Comparison of ENCODE assay signal across 8 mouse cellular contexts in the genomic region with DNA sequence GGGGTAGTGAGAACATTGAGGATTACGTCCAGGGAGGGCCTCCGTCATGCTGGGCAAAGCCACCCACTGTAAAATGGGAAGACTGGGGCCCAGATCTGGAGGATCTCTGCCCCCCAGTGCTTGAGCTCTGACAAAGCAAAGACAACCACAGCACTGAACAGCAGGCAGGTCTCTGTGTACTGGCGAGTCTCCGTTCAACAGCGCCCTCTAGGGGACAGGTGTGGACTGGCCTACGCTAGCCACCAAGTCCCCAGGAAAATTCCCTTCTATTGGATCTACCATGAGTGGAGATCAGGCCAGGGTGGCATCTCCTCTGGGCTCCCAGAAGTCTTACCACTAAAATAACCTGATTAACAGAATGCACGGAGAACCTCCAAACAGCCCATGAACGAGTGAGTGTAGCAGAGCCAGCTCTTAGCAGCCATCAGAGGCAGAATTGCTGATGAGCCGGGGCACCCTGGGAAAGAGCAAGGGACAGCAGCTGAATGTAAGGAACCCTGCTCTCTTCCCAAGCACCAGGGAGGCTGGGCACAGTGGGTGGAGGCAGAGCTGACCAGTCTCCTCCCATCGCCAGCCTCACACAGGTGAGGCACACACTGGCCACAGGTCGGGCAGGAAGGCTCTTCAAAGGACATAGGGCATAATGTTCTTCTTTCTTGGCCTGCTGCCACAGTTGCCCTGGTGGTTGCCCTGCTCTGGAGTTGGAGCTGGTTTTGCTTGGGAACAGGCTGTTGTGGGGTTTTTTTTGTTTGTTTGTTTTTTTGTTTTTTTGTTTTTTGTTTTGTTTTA. TPM values are rescaled to one million over a fixed set of nuclear protein-coding genes. Genes with fewer than 3 reads are reported as not detected.
A peak's percentile ranks its signal among the peaks of the same experiment; 100 is the strongest.
DNase-seq lines count a peak whose midpoint lies in the region; ATAC-seq and TF ChIP-seq lines count a peak whose summit lies in the region.
"Had no signal": no experiment of that assay in that cellular context is flagged by ENCODE, and none has a peak within 500 bp of the region (broad histone marks: within the 10 kb centered on the region; RNA-seq: fewer than 3 reads in every experiment).

No protein-coding gene starts in this region.

- no peaks in the 10 kb centered on the region for H3K9me3 ChIP-seq in intestine, postnatal 0 days (ENCODE audit: control insufficient read depth)
- no peaks in the 10 kb centered on the region for H3K9me3 ChIP-seq in lung, embryonic 14.5 days (ENCODE audit: low read depth, low read length)

- H3K4me1 ChIP-seq in intestine, postnatal 0 days (replicated peaks; ENCODE audit: control insufficient read depth, insufficient read depth, low read length) = no peaks in the 10 kb centered on the region
- no peaks in the 10 kb centered on the region for H3K4me1 ChIP-seq in lung, embryonic 14.5 days (ENCODE audit: insufficient read depth)

- peak; percentile 78 for ATAC-seq in intestine, postnatal 0 days
- no peak for ATAC-seq in lung, embryonic 14.5 days (ENCODE audit: insufficient read depth)

- H3K27ac ChIP-seq in intestine, postnatal 0 days (ENCODE audit: low read depth, low read length) = no peak overlapping the region
- no peak overlapping the region for H3K27ac ChIP-seq in lung, embryonic 14.5 days (ENCODE audit: low read depth)

- no peak overlapping the region for H3K4me3 ChIP-seq in intestine, postnatal 0 days (ENCODE audit: low read depth, low read length)
- no peak overlapping the region for H3K4me3 ChIP-seq in lung, embryonic 14.5 days (ENCODE audit: low read depth, low read length)
- H3K4me3 ChIP-seq: erythroblast, embryonic 14.5 days had no signal

- TF ChIP-seq CTCF in intestine, postnatal 0 days (IDR thresholded peaks at IDR 0.05; ENCODE audit: low read depth) = peak; percentile 89
- TF ChIP-seq CTCF in lung, embryonic 14.5 days (IDR thresholded peaks at IDR 0.05; ENCODE audit: low read depth) = peak; percentile 79

- DNase-seq in left cerebral cortex, adult 18-20 months (ENCODE audit: low spot score in 2 of 2) = peak; percentile 15 to 45
- DNase-seq in left cerebral cortex, postnatal 10 days (ENCODE audit: extremely low spot score in 1 of 2, low spot score in 2 of 2) = no peak
- peak; percentile 10 for DNase-seq in T-cell, adult 2 months (ENCODE audit: low spot score)
- DNase-seq in cerebellum, adult 8-10 months = peak; percentile 12
- peak; percentile 69 for DNase-seq in lung, embryonic 14.5 days
- peak; percentile 18 for DNase-seq in testis, postnatal 14 days (ENCODE audit: low spot score)

- H3K36me3 ChIP-seq in intestine, postnatal 0 days (ENCODE audit: control insufficient read depth, insufficient read depth) = no peaks in the 10 kb centered on the region
- no peaks in the 10 kb centered on the region for H3K36me3 ChIP-seq in lung, embryonic 14.5 days (ENCODE audit: insufficient read depth)

- no peak overlapping the region for H3K9ac ChIP-seq in intestine, postnatal 0 days (ENCODE audit: low read depth, low read length)
- H3K9ac ChIP-seq in lung, embryonic 14.5 days = no peak overlapping the region

- no peaks in the 10 kb centered on the region for H3K27me3 ChIP-seq in intestine, postnatal 0 days (replicated peaks; ENCODE audit: control insufficient read depth, insufficient read depth, low read length)
- no peaks in the 10 kb centered on the region for H3K27me3 ChIP-seq in lung, embryonic 14.5 days (ENCODE audit: insufficient read depth, low read length)

- intact Hi-C loops in left cerebral cortex, postnatal 10 days (cut with DNase I) = no loop called here

- H3K4me2 ChIP-seq in intestine, postnatal 0 days (replicated peaks; ENCODE audit: low read depth) = no peak overlapping the region
- H3K4me2 ChIP-seq in lung, embryonic 14.5 days = no peak overlapping the region

- 30% methylated on average over 11 of the region's 11 CpGs for WGBS in intestine, postnatal 0 days
- 33% methylated on average over 11 of the region's 11 CpGs for WGBS in lung, embryonic 14.5 days

RNA-seq across cellular contexts. Expression of a gene that starts 16.5 kb away (rescaled TPM):
- not detected for total RNA-seq in left cerebral cortex, adult 18-20 months (2021)
- total RNA-seq in left cerebral cortex, postnatal 10 days (2021) = not detected
- polyA plus RNA-seq in intestine, postnatal 0 days (2015; fragmentation: Nextera tagmentation; extraction: Ambion mirVana) = 0.10 TPM in 1 of 2 replicates, not detected in the other
- not detected in 2 replicates for polyA plus RNA-seq in lung, embryonic 14.5 days (2014; fragmentation: Nextera tagmentation; extraction: Ambion mirVana)
- polyA plus RNA-seq: erythroblast, embryonic 14.5 days had no signal

RNA-seq across cellular contexts. Expression of a gene that starts 33.4 kb away (rescaled TPM):
- total RNA-seq in left cerebral cortex, adult 18-20 months (2021) = not detected
- total RNA-seq in left cerebral cortex, postnatal 10 days (2021) = not detected
- polyA plus RNA-seq in intestine, postnatal 0 days (2015; fragmentation: Nextera tagmentation; extraction: Ambion mirVana) = not detected in 2 replicates
- not detected in 2 replicates for polyA plus RNA-seq in lung, embryonic 14.5 days (2014; fragmentation: Nextera tagmentation; extraction: Ambion mirVana)
- polyA plus RNA-seq: erythroblast, embryonic 14.5 days had no signal

RNA-seq across cellular contexts. Expression of a gene that starts 35.5 kb away (rescaled TPM):
- total RNA-seq in left cerebral cortex, adult 18-20 months (2021) = 1 to 10 TPM; 1.3 to 1.5 TPM
- total RNA-seq in left cerebral cortex, postnatal 10 days (2021) = 1 to 10 TPM; 2.2 to 3.3 TPM
- polyA plus RNA-seq in intestine, postnatal 0 days (2015; fragmentation: Nextera tagmentation; extraction: Ambion mirVana) = 16.4 and 17.5 TPM in 2 replicates
- 0.92 and 0.95 TPM in 2 replicates for polyA plus RNA-seq in lung, embryonic 14.5 days (2014; fragmentation: Nextera tagmentation; extraction: Ambion mirVana)

Comparison
In these comparisons a context has a peak if more than half of its experiments do, and no peak if none do; other contexts are left out.
1. DNase-seq: peak in left cerebral cortex, adult 18-20 months (2 of 2), T-cell, adult 2 months (single experiment), cerebellum, adult 8-10 months (single experiment), lung, embryonic 14.5 days (single experiment) and testis, postnatal 14 days (single experiment); none in left cerebral cortex, postnatal 10 days (0 of 2).